Mouse (Mus musculus) right cerebral cortex, postnatal 14 days (tissue): ENCODE measurements around the gene Bnip3.

Experiments used
- DNase-seq: peaks from one replicate; pipeline ENCODE4 v3.0.0; 2022

Gene Bnip3

GRCm38 (mm10) chr7:138841436-138842151 is 67.7 kb downstream of the Bnip3 start:
- DNase-seq, result no peak
